Mouse (Mus musculus): Measurements from ENCODE around the gene Uxs1. TPM values are rescaled to one million over a fixed set of nuclear protein-coding genes. Genes with fewer than 3 reads are reported as not detected.
A peak's percentile ranks its signal among the peaks of the same experiment; 100 is the strongest.

The Uxs1 gene
- polyA plus RNA-seq (2012; ENCODE audit: insufficient read depth, low replicate concordance) = 4.2 TPM in 1 of 2 replicates, not detected in the other

GRCm38 (mm10) chr1:43827763-43828194, at the start of gene Uxs1:
Gene Uxs1 (minus strand): TSS chr1:43827800.
- H3K9me3 ChIP-seq = no peaks in the 10 kb centered on the region
- TF ChIP-seq FLI1 (IDR thresholded peaks at IDR 0.05; ENCODE audit: low read length) (no peak), GATA1 (IDR thresholded peaks at IDR 0.05; ENCODE audit: borderline replicate concordance, low read length) (no peak)
- peak within 1 kb of the TSS; percentile 97 for H3K4me3 ChIP-seq (replicated peaks)
- no peaks in the 10 kb centered on the region for H3K27me3 ChIP-seq (replicated peaks)
- peaks cover 14% of the 10 kb centered on the region for H3K36me3 ChIP-seq (replicated peaks; ENCODE audit: low read length)
- H3K4me1 ChIP-seq = peaks cover 54% of the 10 kb centered on the region

- Histone ChIP-seq H3K36me3 (replicated peaks; ENCODE audit: low read length) (no peaks in the 10 kb centered on the region), H3K27me3 (replicated peaks) (peaks cover 3% of the 10 kb centered on the region), H3K9me3 (peaks cover 7% of the 10 kb centered on the region; the same call in 1 of the 2 replicates), H3K4me3 (replicated peaks) (no peak overlapping the region), H3K4me1 (no peaks in the 10 kb centered on the region)
- no peak for TF ChIP-seq GATA1 (IDR thresholded peaks at IDR 0.05; ENCODE audit: borderline replicate concordance, low read length)
These were observed 49.6 kb upstream of the Uxs1 start for GRCm38 (mm10) chr1:43877233-43877632.

- Histone ChIP-seq H3K4me1 (no peaks in the 10 kb centered on the region), H3K36me3 (replicated peaks; ENCODE audit: low read length) (no peaks in the 10 kb centered on the region), H3K9me3 (peaks cover 7% of the 10 kb centered on the region; the same call in 1 of the 2 replicates), H3K4me3 (replicated peaks) (no peak overlapping the region), H3K27me3 (replicated peaks) (peaks cover 3% of the 10 kb centered on the region)
- TF ChIP-seq FLI1 (IDR thresholded peaks at IDR 0.05; ENCODE audit: low read length) (no peak), GATA1 (IDR thresholded peaks at IDR 0.05; ENCODE audit: borderline replicate concordance, low read length) (no peak)
These were observed 43.5 kb upstream of the Uxs1 start for GRCm38 (mm10) chr1:43871116-43871515.

- TF ChIP-seq FLI1 (IDR thresholded peaks at IDR 0.05; ENCODE audit: low read length) = no peak
- no peak for TF ChIP-seq GATA1 (IDR thresholded peaks at IDR 0.05; ENCODE audit: borderline replicate concordance, low read length)
- Histone ChIP-seq H3K4me3 (replicated peaks) (no peak overlapping the region), H3K36me3 (replicated peaks; ENCODE audit: low read length) (no peaks in the 10 kb centered on the region), H3K27me3 (replicated peaks) (peaks cover 3% of the 10 kb centered on the region), H3K4me1 (no peaks in the 10 kb centered on the region), H3K9me3 (peaks cover 2% of the 10 kb centered on the region; the same call in 1 of the 2 replicates)
These were observed 40.9 kb upstream of the Uxs1 start for GRCm38 (mm10) chr1:43868510-43868909.

GRCm38 (mm10) chr1:43864758-43865157, 37.2 kb upstream of the Uxs1 start:
- H3K27me3 ChIP-seq (replicated peaks) = no peaks in the 10 kb centered on the region
- H3K4me3 ChIP-seq (replicated peaks) = no peak overlapping the region
- TF ChIP-seq FLI1 (IDR thresholded peaks at IDR 0.05; ENCODE audit: low read length) (no peak), GATA1 (IDR thresholded peaks at IDR 0.05; ENCODE audit: borderline replicate concordance, low read length) (no peak)
- H3K4me1 ChIP-seq = no peaks in the 10 kb centered on the region
- H3K9me3 ChIP-seq = no peaks in the 10 kb centered on the region
- H3K36me3 ChIP-seq (replicated peaks; ENCODE audit: low read length) = no peaks in the 10 kb centered on the region

- TF ChIP-seq GATA1 (IDR thresholded peaks at IDR 0.05; ENCODE audit: borderline replicate concordance, low read length) = no peak
- H3K36me3 ChIP-seq (replicated peaks; ENCODE audit: low read length) = no peaks in the 10 kb centered on the region
- no peaks in the 10 kb centered on the region for H3K27me3 ChIP-seq (replicated peaks)
- no peaks in the 10 kb centered on the region for H3K9me3 ChIP-seq
- H3K4me1 ChIP-seq = no peaks in the 10 kb centered on the region
- H3K4me3 ChIP-seq (replicated peaks) = no peak overlapping the region
These were observed 35.0 kb upstream of the Uxs1 start for GRCm38 (mm10) chr1:43862614-43863013.

GRCm38 (mm10) chr1:43858988-43859387, 31.4 kb upstream of the Uxs1 start:
- no peaks in the 10 kb centered on the region for H3K4me1 ChIP-seq
- H3K27me3 ChIP-seq (replicated peaks) = no peaks in the 10 kb centered on the region
- no peak overlapping the region for H3K4me3 ChIP-seq (replicated peaks)
- H3K36me3 ChIP-seq (replicated peaks; ENCODE audit: low read length) = no peaks in the 10 kb centered on the region
- no peaks in the 10 kb centered on the region for H3K9me3 ChIP-seq
- TF ChIP-seq GATA1 (IDR thresholded peaks at IDR 0.05; ENCODE audit: borderline replicate concordance, low read length) = no peak
- TF ChIP-seq FLI1 (IDR thresholded peaks at IDR 0.05; ENCODE audit: low read length) = no peak

GRCm38 (mm10) chr1:43857656-43858055, 30.1 kb upstream of the Uxs1 start:
- no peaks in the 10 kb centered on the region for H3K27me3 ChIP-seq (replicated peaks)
- no peak for TF ChIP-seq GATA1 (IDR thresholded peaks at IDR 0.05; ENCODE audit: borderline replicate concordance, low read length)
- no peak for TF ChIP-seq FLI1 (IDR thresholded peaks at IDR 0.05; ENCODE audit: low read length)
- H3K4me1 ChIP-seq = no peaks in the 10 kb centered on the region

GRCm38 (mm10) chr1:43855591-43855990, 28.0 kb upstream of the Uxs1 start:
- no peaks in the 10 kb centered on the region for H3K9me3 ChIP-seq
- no peak for TF ChIP-seq GATA1 (IDR thresholded peaks at IDR 0.05; ENCODE audit: borderline replicate concordance, low read length)
- TF ChIP-seq FLI1 (IDR thresholded peaks at IDR 0.05; ENCODE audit: low read length) = no peak
- H3K27me3 ChIP-seq (replicated peaks) = no peaks in the 10 kb centered on the region
- H3K36me3 ChIP-seq (replicated peaks; ENCODE audit: low read length) = no peaks in the 10 kb centered on the region
- H3K4me3 ChIP-seq (replicated peaks) = no peak overlapping the region
- H3K4me1 ChIP-seq = no peaks in the 10 kb centered on the region

More at GRCm38 (mm10) chr1:43857656-43858055, 30.1 kb upstream of the Uxs1 start:
- no peaks in the 10 kb centered on the region for H3K9me3 ChIP-seq
- no peak overlapping the region for H3K4me3 ChIP-seq (replicated peaks)
- no peaks in the 10 kb centered on the region for H3K36me3 ChIP-seq (replicated peaks; ENCODE audit: low read length)

- Histone ChIP-seq H3K4me1 (no peaks in the 10 kb centered on the region), H3K4me3 (replicated peaks) (no peak overlapping the region), H3K36me3 (replicated peaks; ENCODE audit: low read length) (no peaks in the 10 kb centered on the region), H3K9me3 (no peaks in the 10 kb centered on the region), H3K27me3 (replicated peaks) (no peaks in the 10 kb centered on the region)
- no peak for TF ChIP-seq FLI1 (IDR thresholded peaks at IDR 0.05; ENCODE audit: low read length)
These were observed 15.8 kb upstream of the Uxs1 start for GRCm38 (mm10) chr1:43843398-43843797.

GRCm38 (mm10) chr1:43837236-43837635, 9.6 kb upstream of the Uxs1 start:
- no peak overlapping the region for H3K4me3 ChIP-seq (replicated peaks)
- H3K27me3 ChIP-seq (replicated peaks) = no peaks in the 10 kb centered on the region
- no peaks in the 10 kb centered on the region for H3K4me1 ChIP-seq
- peaks cover 5% of the 10 kb centered on the region; the same call in 1 of the 2 replicates for H3K9me3 ChIP-seq
- no peaks in the 10 kb centered on the region for H3K36me3 ChIP-seq (replicated peaks; ENCODE audit: low read length)
- no peak for TF ChIP-seq FLI1 (IDR thresholded peaks at IDR 0.05; ENCODE audit: low read length)
- no peak for TF ChIP-seq GATA1 (IDR thresholded peaks at IDR 0.05; ENCODE audit: borderline replicate concordance, low read length)

All from megakaryocyte, embryonic 14.5 days (primary cell).